Mouse (Mus musculus): ENCODE results near the gene Tomm40.
A peak's percentile ranks its signal among the peaks of the same experiment; 100 is the strongest.

Gene Tomm40

GRCm38 (mm10) chr7:19685374-19685773 is 29.9 kb downstream of the Tomm40 start:
- no peak for DNase-seq

DNA sequence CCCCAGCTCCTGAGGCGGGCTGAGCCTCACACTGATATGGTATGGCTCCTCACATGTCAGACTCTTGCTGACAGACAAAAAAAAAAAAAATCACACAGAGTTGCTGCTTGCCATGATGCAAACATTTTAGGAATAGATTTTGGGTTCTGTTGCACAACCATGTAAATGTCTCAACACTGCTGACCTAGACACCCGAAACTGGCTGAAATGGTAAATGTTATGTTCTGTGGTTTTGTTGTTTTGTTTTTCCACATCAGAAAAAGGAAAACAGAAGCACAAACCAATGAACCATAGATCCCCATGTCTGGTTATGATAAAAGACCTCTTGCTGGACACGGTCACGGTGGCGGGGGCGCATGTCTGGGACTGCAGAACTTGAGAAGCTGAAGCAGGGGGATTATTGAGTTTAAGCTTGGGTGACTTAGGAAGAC is 31.5 kb downstream of the Tomm40 start:
- no peak for DNase-seq

GRCm38 (mm10) chr7:19682979-19683378 is 32.3 kb downstream of the Tomm40 start:
- no peak for DNase-seq

DNA sequence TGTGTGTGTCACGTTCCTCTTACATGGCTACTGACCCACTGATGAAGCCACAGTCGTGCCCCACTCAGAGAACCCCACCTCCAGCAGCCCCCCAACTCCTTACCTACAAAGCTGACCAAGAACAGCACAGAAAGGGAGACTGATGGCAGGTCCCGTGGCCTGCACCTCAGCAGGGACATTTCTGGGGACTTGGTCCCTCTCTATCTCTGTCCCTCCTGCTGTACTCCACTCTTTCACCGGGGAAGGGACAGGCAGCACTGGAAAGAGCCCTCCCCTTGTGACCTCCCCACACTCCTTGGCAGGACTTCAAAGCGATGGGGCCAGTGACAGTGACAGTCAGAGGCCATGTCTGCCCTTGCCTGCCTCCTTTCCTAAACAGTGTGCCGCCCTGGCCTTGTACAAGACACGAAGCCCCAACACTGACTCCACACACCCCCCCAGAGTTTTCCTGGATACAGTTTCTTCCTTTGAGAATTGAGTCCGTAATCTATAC is 34.0 kb downstream of the Tomm40 start, which contains the start of the genes Gm44805 and Apoc4:
Gm44805 (minus strand) TSS at position 222 of the 493 bp plus-strand sequence.
Apoc4 (minus strand) TSS at position 278 of the 493 bp plus-strand sequence.
- DNase-seq = no peak

GRCm38 (mm10) chr7:19680702-19681101 is 34.5 kb downstream of the Tomm40 start:
- no peak for DNase-seq

GRCm38 (mm10) chr7:19678901-19679300 is 36.3 kb downstream of the Tomm40 start:
- no peak for DNase-seq

DNA sequence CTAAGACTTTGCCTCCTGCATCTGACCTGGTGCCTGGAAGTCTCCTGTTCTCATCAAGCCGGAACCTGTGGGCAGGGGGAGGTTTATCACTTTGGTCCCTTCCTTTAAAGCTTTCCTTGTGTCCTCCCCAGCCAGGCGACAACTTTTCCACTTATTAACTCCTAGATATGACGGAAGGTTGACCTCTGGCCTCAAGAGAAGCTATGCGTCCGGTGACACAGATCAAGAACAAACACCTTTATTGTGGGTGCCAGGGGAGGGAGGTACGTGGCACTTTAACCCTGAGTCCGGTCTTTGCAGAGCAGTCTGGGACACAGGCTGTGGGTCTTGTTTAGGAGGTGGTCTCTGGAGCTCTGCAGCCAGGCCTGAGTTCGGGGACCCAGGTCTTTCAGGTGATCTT is 37.4 kb downstream of the Tomm40 start, which contains the start of gene Apoc2:
Apoc2 (minus strand) TSS at position 70 of the 400 bp plus-strand sequence.
- no peak for DNase-seq

- no peak for DNase-seq
These were observed 38.6 kb downstream of the Tomm40 start for GRCm38 (mm10) chr7:19676662-19677061.

DNA sequence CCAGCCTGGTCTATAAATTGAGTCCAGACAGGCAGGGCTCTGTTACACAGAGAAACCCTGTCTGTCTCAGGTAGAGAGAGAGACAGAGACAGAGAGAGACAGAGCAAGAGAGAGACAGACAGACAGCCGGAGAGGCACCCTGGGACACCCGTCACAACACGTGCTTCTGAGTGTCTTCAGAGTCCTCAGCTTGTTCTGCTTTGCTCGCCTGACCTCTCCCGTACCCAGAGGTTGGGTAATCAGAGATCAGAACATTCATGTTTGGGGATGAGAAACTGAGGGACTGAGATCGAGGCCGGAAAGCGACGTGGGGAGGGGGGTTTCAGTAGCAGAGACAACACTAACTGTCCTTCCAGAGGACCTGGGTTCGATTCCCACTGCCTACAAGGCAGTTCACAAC is 39.4 kb downstream of the Tomm40 start:
- DNase-seq = no peak

- no peak for DNase-seq
These were observed 42.0 kb downstream of the Tomm40 start for GRCm38 (mm10) chr7:19673083-19673699.

DNA sequence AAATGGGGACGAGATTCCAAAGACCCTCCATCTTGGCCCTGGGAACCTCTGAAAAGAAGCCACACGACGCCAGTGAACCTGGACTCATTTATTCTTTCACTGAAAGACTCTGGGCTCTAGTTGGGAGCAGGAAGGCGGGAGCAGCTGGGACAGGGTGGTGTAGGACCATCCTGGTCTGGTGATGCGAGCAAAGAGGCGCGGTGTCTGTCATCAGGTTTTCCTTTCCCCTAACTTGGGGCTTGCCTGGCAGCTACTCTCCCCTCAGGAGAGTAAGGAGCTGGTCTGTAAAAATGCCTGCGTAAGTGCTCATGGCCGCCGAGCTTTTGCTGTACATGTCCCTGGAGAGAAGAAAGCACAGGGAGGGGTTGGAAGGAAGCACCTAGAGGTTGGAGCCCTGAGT is 43.7 kb downstream of the Tomm40 start:
- DNase-seq = no peak

DNA sequence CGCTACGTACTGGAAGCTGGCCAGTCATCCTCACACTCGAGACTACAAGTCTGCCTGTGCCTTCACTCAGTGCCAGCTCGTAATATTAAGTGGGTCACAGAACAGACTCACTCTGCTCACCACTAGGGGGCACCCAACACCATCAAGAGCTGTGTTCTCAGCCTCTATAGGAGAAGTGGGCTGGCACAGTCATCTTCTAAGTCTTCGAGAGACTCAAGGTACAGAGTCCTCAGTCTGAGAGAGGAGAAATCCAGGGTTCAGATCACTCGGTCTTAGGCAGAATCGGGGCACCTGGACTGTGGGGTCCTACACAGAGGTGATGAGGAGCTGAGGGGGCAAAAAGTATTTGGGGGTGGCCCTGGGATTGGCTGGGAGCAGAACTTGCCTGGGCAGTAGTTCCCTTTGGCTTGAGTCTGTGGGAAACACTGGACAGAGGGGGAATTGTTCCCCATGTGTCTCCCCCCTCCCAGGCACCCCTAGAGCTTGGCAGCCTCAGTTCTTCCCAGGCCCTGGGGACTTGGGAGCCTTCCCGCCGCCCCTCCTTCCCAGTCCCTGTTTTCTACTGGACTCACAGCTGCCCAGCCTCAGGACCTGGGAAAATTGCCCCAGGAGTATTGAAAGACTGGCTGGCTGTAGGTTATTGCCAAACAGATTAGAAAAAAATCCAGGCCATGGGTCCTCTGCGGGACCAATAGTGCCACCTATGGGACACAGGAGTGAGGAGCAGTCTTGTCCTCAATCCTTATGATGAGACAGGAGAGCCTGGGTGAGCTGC is 46.1 kb downstream of the Tomm40 start:
- peak; percentile 89 to 94 for DNase-seq

GRCm38 (mm10) chr7:19667434-19667833 is 47.8 kb downstream of the Tomm40 start:
- no peak for DNase-seq

DNA sequence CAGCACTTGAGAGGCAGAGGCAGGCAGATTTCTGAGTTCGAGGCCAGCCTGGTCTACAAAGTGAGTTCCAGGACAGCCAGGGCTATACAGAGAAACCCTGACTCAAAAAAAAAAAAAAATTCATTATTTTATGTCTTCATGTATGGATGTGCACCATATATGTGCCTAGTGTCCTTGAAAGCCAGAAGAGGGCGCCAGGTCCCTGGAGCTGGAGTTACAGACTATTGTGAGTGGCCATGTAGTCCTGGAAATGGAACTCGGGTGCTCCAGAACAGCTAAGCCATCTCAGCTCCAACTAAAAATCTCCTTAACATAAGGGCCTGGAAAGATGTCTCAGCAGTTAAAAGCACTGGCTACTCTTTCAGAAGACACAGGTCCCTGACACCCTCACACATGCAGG is 48.5 kb downstream of the Tomm40 start:
- no peak for DNase-seq

- peak; percentile 97 to 98 for DNase-seq
These were observed 50.0 kb downstream of the Tomm40 start, which contains the start of gene Clptm1 for GRCm38 (mm10) chr7:19664955-19665841. TSS of gene Clptm1 (minus strand) at chr7:19665033.

DNA sequence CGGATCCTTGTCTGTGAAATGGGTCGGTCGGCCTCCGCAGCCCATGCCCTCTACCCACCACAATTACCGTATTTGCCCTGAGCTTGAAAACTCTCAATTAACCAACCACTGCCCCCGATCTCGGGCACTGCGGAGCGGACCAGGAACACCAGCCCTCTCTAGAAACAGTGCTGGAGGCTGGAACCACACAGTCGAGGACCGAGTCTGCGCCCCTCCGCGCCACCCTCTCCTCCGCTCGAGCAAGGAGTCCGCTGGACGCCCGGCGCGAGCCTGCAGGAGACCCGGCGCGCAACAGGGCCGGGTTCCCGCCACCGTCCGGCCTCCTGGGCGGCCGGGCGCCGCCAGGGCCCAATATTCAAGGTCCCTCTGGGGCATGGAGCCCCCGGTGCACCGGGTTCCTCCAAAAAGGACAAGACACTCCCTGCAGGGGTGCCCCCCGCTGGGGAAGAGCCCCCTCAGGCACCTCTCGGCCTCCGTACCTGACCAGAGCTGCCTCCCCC is 50.7 kb downstream of the Tomm40 start:
- no peak for DNase-seq

DNA sequence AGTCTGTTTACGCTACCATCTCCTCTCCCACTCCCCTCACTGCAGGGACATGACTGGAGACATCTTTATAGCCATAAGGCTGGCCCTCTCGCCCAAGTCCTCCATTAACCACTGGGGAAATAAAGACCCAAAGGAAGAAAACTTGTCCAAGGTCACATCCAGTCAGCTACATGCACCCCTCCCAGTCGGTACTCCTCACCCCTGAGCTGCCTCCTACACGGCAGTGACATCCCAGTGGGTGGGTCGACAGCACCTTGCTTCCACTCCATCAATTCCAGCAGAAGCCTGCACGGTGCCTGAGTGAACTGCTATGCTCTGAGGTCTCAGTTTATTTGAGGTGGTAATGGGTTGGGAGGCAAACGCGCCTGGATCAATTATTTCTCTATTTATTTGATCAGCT is 51.3 kb downstream of the Tomm40 start:
- DNase-seq = no peak

DNA sequence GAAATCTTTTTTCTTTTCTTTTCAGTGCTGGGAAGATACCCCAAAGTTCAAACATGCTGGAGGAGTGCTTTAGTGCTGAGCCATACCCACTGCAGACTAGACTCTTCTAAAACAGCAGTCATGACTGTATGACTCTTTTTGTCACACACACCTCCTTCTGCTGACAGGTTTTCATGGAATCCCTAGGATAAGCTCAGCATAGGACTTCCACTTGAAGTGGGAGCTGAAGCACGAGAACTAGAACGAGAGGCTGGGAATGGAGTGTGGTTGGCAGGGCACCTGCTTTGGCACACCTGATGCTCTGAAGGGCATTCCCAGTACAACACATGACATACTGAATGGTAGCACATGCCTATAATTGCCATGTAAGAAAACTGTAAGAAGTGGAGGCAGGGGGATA is 62.6 kb downstream of the Tomm40 start:
- DNase-seq = no peak

Measured in lung, postnatal 4 days (tissue).